Mouse (Mus musculus): ENCODE results near the gene Sox10.

Sox10 gene

GRCm38 (mm10) chr15:79122119-79122518 is 42.9 kb downstream of the Sox10 start:
- no peak for DNase-seq

GRCm38 (mm10) chr15:79119491-79119890 is 45.5 kb downstream of the Sox10 start:
- DNase-seq: no peak

GRCm38 (mm10) chr15:79115276-79115675 is 49.8 kb downstream of the Sox10 start:
- peak; percentile 66 for DNase-seq

- DNase-seq: peak; percentile 63
Observed at GRCm38 (mm10) chr15:79111774-79112173, 53.3 kb downstream of the Sox10 start.

- DNase-seq: no peak
Observed at GRCm38 (mm10) chr15:79110528-79110927, 54.5 kb downstream of the Sox10 start.

GRCm38 (mm10) chr15:79110031-79110430 is 55.0 kb downstream of the Sox10 start:
- no peak for DNase-seq

GRCm38 (mm10) chr15:79109321-79109934 is 55.6 kb downstream of the Sox10 start:
- DNase-seq: no peak

- peak; percentile 84 for DNase-seq
Observed at GRCm38 (mm10) chr15:79108421-79109320, 56.4 kb downstream of the Sox10 start, which contains the start of gene Micall1. Gene Micall1 (plus strand): TSS chr15:79108898.

- no peak for DNase-seq
Observed at GRCm38 (mm10) chr15:79107966-79108365, 57.1 kb downstream of the Sox10 start.

- DNase-seq: no peak
Observed at GRCm38 (mm10) chr15:79105804-79106203, 59.2 kb downstream of the Sox10 start.

Measured in kidney, postnatal 10 days (tissue).